In genomic region chr7:143015755-143016423, GRCm38 (mm10) we compare ENCODE assay signal across 8 mouse cellular contexts. TPM values are rescaled to one million over a fixed set of nuclear protein-coding genes. Genes with fewer than 3 reads are reported as not detected.
DNase-seq lines count a peak whose midpoint lies in the region; ATAC-seq lines count a peak whose summit lies in the region.

No protein-coding gene starts in this region.

- peak overlapping the region; percentile 76 for H3K27ac ChIP-seq in heart, embryonic 12.5 days (ENCODE audit: poor library complexity, severe bottlenecking)
- H3K27ac ChIP-seq in kidney, embryonic 15.5 days: peak overlapping the region; percentile 87
- peak overlapping the region; percentile 39 for H3K27ac ChIP-seq in limb, embryonic 15.5 days
- H3K27ac ChIP-seq in neural tube, embryonic 14.5 days (ENCODE audit: low read depth, low read length): peak overlapping the region; percentile 34; the same call in 1 of the 2 replicates

- H3K4me1 ChIP-seq in heart, embryonic 12.5 days (replicated peaks): peaks cover 72% of the 10 kb centered on the region
- H3K4me1 ChIP-seq in kidney, embryonic 15.5 days: peaks cover 53% of the 10 kb centered on the region
- H3K4me1 ChIP-seq in limb, embryonic 15.5 days: peaks cover 37% of the 10 kb centered on the region
- peaks cover 13% of the 10 kb centered on the region; the same call in 1 of the 2 replicates for H3K4me1 ChIP-seq in neural tube, embryonic 14.5 days (ENCODE audit: control insufficient read depth, insufficient read depth, low read length)

- peak overlapping the region; percentile 42 for H3K4me2 ChIP-seq in heart, embryonic 12.5 days
- H3K4me2 ChIP-seq in kidney, embryonic 15.5 days: peak overlapping the region; percentile 25; the same call in 1 of the 2 replicates
- H3K4me2 ChIP-seq in limb, embryonic 15.5 days: no peak overlapping the region
- H3K4me2 ChIP-seq in neural tube, embryonic 14.5 days (ENCODE audit: low read depth, low read length): no peak overlapping the region

- no peaks in the 10 kb centered on the region for H3K27me3 ChIP-seq in heart, embryonic 12.5 days (replicated peaks)
- H3K27me3 ChIP-seq in kidney, embryonic 15.5 days: no peaks in the 10 kb centered on the region
- no peaks in the 10 kb centered on the region for H3K27me3 ChIP-seq in limb, embryonic 15.5 days
- no peaks in the 10 kb centered on the region for H3K27me3 ChIP-seq in neural tube, embryonic 14.5 days (ENCODE audit: control insufficient read depth, insufficient read depth, low read length)

- peak; percentile 82 for ATAC-seq in heart, embryonic 12.5 days (ENCODE audit: insufficient number of reproducible peaks, low FRiP score)
- peak; percentile 82 for ATAC-seq in kidney, embryonic 15.5 days (replicated peaks; ENCODE audit: low FRiP score)
- peak; percentile 45 for ATAC-seq in limb, embryonic 15.5 days (ENCODE audit: insufficient number of reproducible peaks, low FRiP score, low TSS enrichment, low read depth)
- ATAC-seq in neural tube, embryonic 14.5 days (ENCODE audit: low read depth): peak; percentile 73; the same call in 1 of the 2 replicates
- no peak for ATAC-seq in erythroblast, adult 5-6 weeks (replicated peaks; ENCODE audit: low FRiP score, poor library complexity, severe bottlenecking)

- peak; percentile 14 for DNase-seq in cerebellum, adult 11 months
- no peak for DNase-seq in cerebellum, postnatal 36 days
- peak; percentile 23 for DNase-seq in cerebellum, adult 8-10 months

- H3K4me3 ChIP-seq in heart, embryonic 12.5 days: no peak overlapping the region
- no peak overlapping the region for H3K4me3 ChIP-seq in kidney, embryonic 15.5 days (replicated peaks)
- H3K4me3 ChIP-seq in limb, embryonic 15.5 days: no peak overlapping the region
- H3K4me3 ChIP-seq in neural tube, embryonic 14.5 days (ENCODE audit: low read depth, low read length): no peak overlapping the region

- H3K36me3 ChIP-seq in heart, embryonic 12.5 days: no peaks in the 10 kb centered on the region
- H3K36me3 ChIP-seq in kidney, embryonic 15.5 days: no peaks in the 10 kb centered on the region
- no peaks in the 10 kb centered on the region for H3K36me3 ChIP-seq in limb, embryonic 15.5 days
- H3K36me3 ChIP-seq in neural tube, embryonic 14.5 days (ENCODE audit: control insufficient read depth, insufficient read depth, low read length): no peaks in the 10 kb centered on the region

- 0% methylated on average over 1 of the region's 1 CpGs for WGBS in heart, embryonic 12.5 days
- WGBS in kidney, embryonic 15.5 days: 14% methylated on average over 1 of the region's 1 CpGs
- 6% methylated on average over 1 of the region's 1 CpGs for whole genome bisulfite sequencing in limb, embryonic 15.5 days
- WGBS in neural tube, embryonic 14.5 days: 0% methylated on average over 1 of the region's 1 CpGs

- H3K9me3 ChIP-seq in heart, embryonic 12.5 days (replicated peaks): no peaks in the 10 kb centered on the region
- H3K9me3 ChIP-seq in kidney, embryonic 15.5 days (replicated peaks): no peaks in the 10 kb centered on the region
- H3K9me3 ChIP-seq in limb, embryonic 15.5 days: no peaks in the 10 kb centered on the region
- no peaks in the 10 kb centered on the region for H3K9me3 ChIP-seq in neural tube, embryonic 14.5 days (ENCODE audit: control insufficient read depth, low read length)

- H3K9ac ChIP-seq in heart, embryonic 12.5 days: no peak overlapping the region
- no peak overlapping the region for H3K9ac ChIP-seq in kidney, embryonic 15.5 days
- H3K9ac ChIP-seq in limb, embryonic 15.5 days: no peak overlapping the region
- H3K9ac ChIP-seq in neural tube, embryonic 14.5 days (replicated peaks; ENCODE audit: low read depth, low read length): no peak overlapping the region

RNA-seq across cellular contexts. Expression of gene Tspan32, which starts 11.0 kb away (rescaled TPM):
- polyA plus RNA-seq in heart, embryonic 12.5 days (2016; fragmentation: Nextera tagmentation; extraction: Ambion mirVana): 7.0 and 7.7 TPM in 2 replicates
- 2.2 and 2.3 TPM in 2 replicates for polyA plus RNA-seq in kidney, embryonic 15.5 days (2015; fragmentation: Nextera tagmentation; extraction: Ambion mirVana)
- 7.2 and 8.3 TPM in 2 replicates for polyA plus RNA-seq in limb, embryonic 15.5 days (2015; fragmentation: Nextera tagmentation; extraction: Ambion mirVana)
- polyA plus RNA-seq in neural tube, embryonic 14.5 days (2014; fragmentation: Nextera tagmentation; extraction: Ambion mirVana): 0.62 and 0.85 TPM in 2 replicates
- total RNA-seq in erythroblast, adult 5-6 weeks (2015; ENCODE audit: low replicate concordance): 77.4 and 78.8 TPM in 2 replicates
- 55.2 and 79.5 TPM in 2 replicates for total RNA-seq in erythroblast, adult 5-6 weeks (2017; ENCODE audit: low replicate concordance)

RNA-seq across cellular contexts. Expression of gene Cd81, which starts 36.6 kb away (rescaled TPM):
- polyA plus RNA-seq in heart, embryonic 12.5 days (2016; fragmentation: Nextera tagmentation; extraction: Ambion mirVana): 701 and 712 TPM in 2 replicates
- polyA plus RNA-seq in kidney, embryonic 15.5 days (2015; fragmentation: Nextera tagmentation; extraction: Ambion mirVana): 519 and 576 TPM in 2 replicates
- polyA plus RNA-seq in limb, embryonic 15.5 days (2015; fragmentation: Nextera tagmentation; extraction: Ambion mirVana): 692 and 762 TPM in 2 replicates
- polyA plus RNA-seq in neural tube, embryonic 14.5 days (2014; fragmentation: Nextera tagmentation; extraction: Ambion mirVana): 456 and 461 TPM in 2 replicates
- 59.4 and 65.9 TPM in 2 replicates for total RNA-seq in erythroblast, adult 5-6 weeks (2015; ENCODE audit: low replicate concordance)
- 40.8 and 80.4 TPM in 2 replicates for total RNA-seq in erythroblast, adult 5-6 weeks (2017; ENCODE audit: low replicate concordance)

RNA-seq across cellular contexts. Expression of gene Ascl2, which starts 46.8 kb away (rescaled TPM):
- polyA plus RNA-seq in heart, embryonic 12.5 days (2016; fragmentation: Nextera tagmentation; extraction: Ambion mirVana): 0.23 and 0.31 TPM in 2 replicates
- 0.73 and 1.1 TPM in 2 replicates for polyA plus RNA-seq in kidney, embryonic 15.5 days (2015; fragmentation: Nextera tagmentation; extraction: Ambion mirVana)
- polyA plus RNA-seq in limb, embryonic 15.5 days (2015; fragmentation: Nextera tagmentation; extraction: Ambion mirVana): 1.8 TPM in 2 replicates
- polyA plus RNA-seq in neural tube, embryonic 14.5 days (2014; fragmentation: Nextera tagmentation; extraction: Ambion mirVana): 0.46 and 0.71 TPM in 2 replicates
- total RNA-seq in erythroblast, adult 5-6 weeks (2015; ENCODE audit: low replicate concordance): not detected in 2 replicates
- total RNA-seq in erythroblast, adult 5-6 weeks (2017; ENCODE audit: low replicate concordance): not detected in 2 replicates

RNA-seq across cellular contexts. Expression of gene Tssc4, which starts 53.2 kb away (rescaled TPM):
- polyA plus RNA-seq in heart, embryonic 12.5 days (2016; fragmentation: Nextera tagmentation; extraction: Ambion mirVana): 57.1 and 61.7 TPM in 2 replicates
- 91.8 and 105 TPM in 2 replicates for polyA plus RNA-seq in kidney, embryonic 15.5 days (2015; fragmentation: Nextera tagmentation; extraction: Ambion mirVana)
- polyA plus RNA-seq in limb, embryonic 15.5 days (2015; fragmentation: Nextera tagmentation; extraction: Ambion mirVana): 97.1 and 98.8 TPM in 2 replicates
- 51.5 and 71.8 TPM in 2 replicates for polyA plus RNA-seq in neural tube, embryonic 14.5 days (2014; fragmentation: Nextera tagmentation; extraction: Ambion mirVana)
- total RNA-seq in erythroblast, adult 5-6 weeks (2015; ENCODE audit: low replicate concordance): 1.3 and 11.1 TPM in 2 replicates
- 5.3 and 16.4 TPM in 2 replicates for total RNA-seq in erythroblast, adult 5-6 weeks (2017; ENCODE audit: low replicate concordance)

Comparison
In these comparisons a context has a peak if more than half of its experiments do, and no peak if none do; other contexts are left out.
1. DNase-seq: peak in cerebellum, adult 11 months (single experiment) and cerebellum, adult 8-10 months (single experiment); none in cerebellum, postnatal 36 days (0 of 2).
2. H3K27ac ChIP-seq: peak in every context shown above with its lines; median percentile 87 in kidney, embryonic 15.5 days; 76 in heart, embryonic 12.5 days; 39 in limb, embryonic 15.5 days; 34 in neural tube, embryonic 14.5 days.
3. H3K4me2 ChIP-seq: peak in heart, embryonic 12.5 days (single experiment) and kidney, embryonic 15.5 days (single experiment); none in limb, embryonic 15.5 days (single experiment) and neural tube, embryonic 14.5 days (single experiment).